Mouse (Mus musculus) megakaryocyte progenitor cell, adult 5-6 weeks (primary cell): ENCODE measurements at regions not wholly inside any gene's neighbourhood (a gene's known extent, or its start where the extent isn't known, plus 50 kb on each side); places are given as distances from the start of the nearest gene placed in this dataset.

Experiments
- ATAC-seq: replicated peaks from 2 replicates; pipeline ENCODE4 v1.8.0; 2016; ENCODE audit warnings: mild to moderate bottlenecking, moderate TSS enrichment, inconsistent platforms; ENCODE audit not compliant: poor library complexity

GRCm38 (mm10) chr6:12140596-12140995 lies 233.0 kb downstream of the Phf14 start:
- ATAC-seq: no peak

GRCm38 (mm10) chr6:12145216-12145615 lies 237.6 kb downstream of the Phf14 start:
- no peak for ATAC-seq

GRCm38 (mm10) chr6:12150613-12151333 lies 243.2 kb downstream of the Phf14 start:
- ATAC-seq: peak; percentile 23

- peak; percentile 90 for ATAC-seq
Measured at GRCm38 (mm10) chr6:12163971-12164370, 256.4 kb downstream of the Phf14 start.

GRCm38 (mm10) chr6:12168533-12168932 lies 260.9 kb downstream of the Phf14 start:
- peak; percentile 60 for ATAC-seq

- ATAC-seq: no peak
Measured at GRCm38 (mm10) chr6:12169431-12169830, 261.8 kb downstream of the Phf14 start.

GRCm38 (mm10) chr6:12170722-12171121 lies 263.1 kb downstream of the Phf14 start:
- no peak for ATAC-seq

GRCm38 (mm10) chr6:12171189-12171588 lies 263.6 kb downstream of the Phf14 start:
- ATAC-seq: no peak

GRCm38 (mm10) chr6:12177996-12178395 lies 270.4 kb downstream of the Phf14 start:
- ATAC-seq: no peak

- no peak for ATAC-seq
Measured at GRCm38 (mm10) chr6:12180951-12181350, 273.3 kb downstream of the Phf14 start.

- ATAC-seq: no peak
Measured at GRCm38 (mm10) chr6:12210190-12210589, 302.6 kb downstream of the Phf14 start.

- no peak for ATAC-seq
Measured at GRCm38 (mm10) chr6:12214526-12215177, 307.0 kb downstream of the Phf14 start.

GRCm38 (mm10) chr6:12215178-12215553 lies 307.6 kb downstream of the Phf14 start:
- ATAC-seq: no peak

- no peak for ATAC-seq
Measured at GRCm38 (mm10) chr6:12244151-12244550, 336.5 kb downstream of the Phf14 start.

- no peak for ATAC-seq
Measured at GRCm38 (mm10) chr6:12247975-12248374, 340.4 kb downstream of the Phf14 start.

- ATAC-seq: no peak
Measured at GRCm38 (mm10) chr6:12248599-12248998, 341.0 kb downstream of the Phf14 start.

GRCm38 (mm10) chr6:12254507-12254906 lies 346.9 kb downstream of the Phf14 start:
- ATAC-seq: no peak

- peak; percentile 90 for ATAC-seq
Measured at GRCm38 (mm10) chr6:12255434-12255833, 347.8 kb downstream of the Phf14 start.

- no peak for ATAC-seq
Measured at GRCm38 (mm10) chr6:12258273-12258672, 350.7 kb downstream of the Phf14 start.

- no peak for ATAC-seq
Measured at GRCm38 (mm10) chr6:12258940-12259481, 351.4 kb downstream of the Phf14 start.

- ATAC-seq: no peak
Measured at GRCm38 (mm10) chr6:12259629-12260028, 352.0 kb downstream of the Phf14 start.

GRCm38 (mm10) chr6:12260325-12261076 lies 352.9 kb downstream of the Phf14 start:
- peak; percentile 99 for ATAC-seq
